Mouse (Mus musculus): ENCODE measurements around the gene Fignl2. TPM values are rescaled to one million over a fixed set of nuclear protein-coding genes. Genes with fewer than 3 reads are reported as not detected.

The Fignl2 gene
- total and polyA plus RNA-seq, 3 experiments: not detected

DNA sequence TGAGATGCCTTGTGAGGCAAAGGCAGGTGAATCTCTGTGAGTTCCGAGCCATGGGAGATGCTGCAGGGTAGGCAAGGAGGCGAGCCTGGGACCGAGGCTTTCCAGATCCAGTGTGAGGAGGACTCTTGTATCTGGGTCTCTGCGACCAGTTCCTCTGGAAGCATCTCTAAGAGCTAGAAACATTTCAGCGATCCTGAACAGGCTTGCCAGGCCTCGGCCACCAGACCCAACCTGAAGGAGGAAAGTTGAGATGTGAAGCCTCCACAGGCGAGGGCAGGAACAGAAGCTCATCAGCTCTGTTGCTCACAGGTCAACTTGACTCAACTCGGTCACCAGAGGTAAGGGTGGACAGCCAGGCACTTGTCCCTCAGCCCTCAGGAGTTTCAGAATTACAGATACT is 13.2 kb upstream of the Fignl2 start:
- no peak for DNase-seq (ENCODE audit: low read depth, low spot score)
- no peak for TF ChIP-seq TCF12 (IDR thresholded peaks at IDR 0.05; ENCODE audit: low read depth, low read length)
- no peak for TF ChIP-seq CTCF (IDR thresholded peaks at IDR 0.05 in 2 of 3, conservative IDR thresholded peaks at IDR 0.05 in 1 of 3; ENCODE audit: control insufficient read depth in 1 of 3, insufficient read depth in 1 of 3, low read depth in 2 of 3, low read length in 3 of 3, poor library complexity in 1 of 3, severe bottlenecking in 1 of 3)
- no peak for TF ChIP-seq POLR2A (IDR thresholded peaks at IDR 0.05; ENCODE audit: control insufficient read depth in 1 of 2, insufficient read depth in 1 of 2, low read depth in 1 of 2, low read length in 2 of 2, poor library complexity in 1 of 2)
- no peak for TF ChIP-seq SIN3A (IDR thresholded peaks at IDR 0.05; ENCODE audit: low read length)
- TF ChIP-seq MYB (IDR thresholded peaks at IDR 0.05; ENCODE audit: low read depth, low read length): no peak
- TF ChIP-seq HCFC1 (IDR thresholded peaks at IDR 0.05; ENCODE audit: low read depth, low read length): no peak
- no peak for TF ChIP-seq UBTF (IDR thresholded peaks at IDR 0.05; ENCODE audit: borderline replicate concordance, insufficient read depth, low read depth, low read length)
- TF ChIP-seq E2F4 (IDR thresholded peaks at IDR 0.05; ENCODE audit: borderline replicate concordance, low read depth, low read length): no peak
- TF ChIP-seq MXI1 (IDR thresholded peaks at IDR 0.05; ENCODE audit: low read depth, low read length): no peak

DNA sequence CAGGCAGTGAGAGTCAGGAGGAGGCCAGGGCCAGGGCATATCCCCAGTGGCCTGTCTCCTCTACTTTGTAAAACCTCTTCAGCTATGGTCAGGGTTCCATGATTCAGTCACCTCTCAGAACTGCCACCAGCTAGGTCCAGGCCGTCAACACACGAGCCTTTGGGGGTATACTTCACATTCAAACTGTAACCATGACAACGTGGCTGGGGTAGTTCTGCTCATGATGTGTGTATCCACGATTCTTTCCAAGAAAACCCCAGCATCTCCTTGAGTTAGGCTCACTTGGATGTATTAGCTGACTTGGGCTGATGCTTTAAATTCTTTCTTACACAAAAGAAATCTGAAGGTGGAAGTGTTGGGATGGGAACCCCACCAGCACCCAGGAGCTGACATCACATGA is 9.9 kb upstream of the Fignl2 start:
- H3K4me3 ChIP-seq (ENCODE audit: control insufficient read depth in 1 of 2, insufficient read depth in 1 of 2, low read depth in 2 of 2, low read length in 2 of 2): no peak overlapping the region
- no peaks in the 10 kb centered on the region for H3K4me1 ChIP-seq (ENCODE audit: control insufficient read depth in 1 of 2, insufficient read depth in 2 of 2, low read length in 2 of 2)
- H3K36me3 ChIP-seq (ENCODE audit: control insufficient read depth in 1 of 2, insufficient read depth in 2 of 2, low read length in 2 of 2): no peaks in the 10 kb centered on the region
- no peak for DNase-seq (ENCODE audit: low read depth, low spot score)
- H3K79me2 ChIP-seq (ENCODE audit: control insufficient read depth, insufficient read depth, low read length, poor library complexity): no peaks in the 10 kb centered on the region
- no peak overlapping the region for H3K27ac ChIP-seq (ENCODE audit: control insufficient read depth, low read depth, low read length)
- TF ChIP-seq CTCF (IDR thresholded peaks at IDR 0.05 in 2 of 3, conservative IDR thresholded peaks at IDR 0.05 in 1 of 3; ENCODE audit: control insufficient read depth in 1 of 3, insufficient read depth in 1 of 3, low read depth in 2 of 3, low read length in 3 of 3, poor library complexity in 1 of 3, severe bottlenecking in 1 of 3) (no peak), JUND (IDR thresholded peaks at IDR 0.05; ENCODE audit: low read depth, low read length) (no peak), BHLHE40 (IDR thresholded peaks at IDR 0.05; ENCODE audit: borderline replicate concordance, low read depth, low read length) (no peak), SIN3A (IDR thresholded peaks at IDR 0.05; ENCODE audit: low read length) (no peak), SMC3 (IDR thresholded peaks at IDR 0.05; ENCODE audit: low read depth, low read length) (no peak), MAX (IDR thresholded peaks at IDR 0.05; ENCODE audit: low read length) (no peak), MYB (IDR thresholded peaks at IDR 0.05; ENCODE audit: low read depth, low read length) (no peak), NELFE (IDR thresholded peaks at IDR 0.05; ENCODE audit: low read depth, low read length) (no peak), POLR2AphosphoS2 (IDR thresholded peaks at IDR 0.05; ENCODE audit: low read length) (no peak), USF2 (IDR thresholded peaks at IDR 0.05; ENCODE audit: borderline replicate concordance in 1 of 2, insufficient read depth in 1 of 2, low read depth in 1 of 2, low read length in 2 of 2) (no peak), UBTF (IDR thresholded peaks at IDR 0.05; ENCODE audit: borderline replicate concordance, insufficient read depth, low read depth, low read length) (no peak), POLR2AphosphoS5 (IDR thresholded peaks at IDR 0.05; ENCODE audit: borderline replicate concordance, low read depth, low read length) (no peak), RAD21 (IDR thresholded peaks at IDR 0.05; ENCODE audit: low read depth, low read length) (no peak), NRF1 (IDR thresholded peaks at IDR 0.05; ENCODE audit: insufficient read depth, low read depth, low read length, poor library complexity, severe bottlenecking) (no peak), CHD2 (IDR thresholded peaks at IDR 0.05; ENCODE audit: low read length) (no peak), ZNF384 (IDR thresholded peaks at IDR 0.05; ENCODE audit: low read depth, low read length) (no peak), ETS1 (IDR thresholded peaks at IDR 0.05; ENCODE audit: low read depth, low read length) (no peak)
- peaks cover 2 to 5% of the 10 kb centered on the region in 2 experiments; a peak in 3 of 4 replicates for H3K27me3 ChIP-seq (ENCODE audit: control insufficient read depth in 1 of 2, insufficient read depth in 2 of 2, low read length in 2 of 2)
- no peak overlapping the region for H3K9ac ChIP-seq (ENCODE audit: control insufficient read depth, low read depth, low read length, poor library complexity, severe bottlenecking)
- no peaks in the 10 kb centered on the region for H3K9me3 ChIP-seq (replicated peaks; ENCODE audit: insufficient read depth, low read length)

More for the DNA sequence above, 13.2 kb upstream of the Fignl2 start:
- H3K79me2 ChIP-seq (ENCODE audit: control insufficient read depth, insufficient read depth, low read length, poor library complexity): no peaks in the 10 kb centered on the region
- H3K4me3 ChIP-seq (ENCODE audit: control insufficient read depth in 1 of 2, insufficient read depth in 1 of 2, low read depth in 2 of 2, low read length in 2 of 2): no peak overlapping the region
- no peaks in the 10 kb centered on the region for H3K4me1 ChIP-seq (ENCODE audit: control insufficient read depth in 1 of 2, insufficient read depth in 2 of 2, low read length in 2 of 2)
- H3K9me3 ChIP-seq (replicated peaks; ENCODE audit: insufficient read depth, low read length): no peaks in the 10 kb centered on the region
- H3K27me3 ChIP-seq (ENCODE audit: control insufficient read depth in 1 of 2, insufficient read depth in 2 of 2, low read length in 2 of 2): peaks cover 0 to 6% of the 10 kb centered on the region in 2 experiments; a peak in 3 of 4 replicates
- no peak overlapping the region for H3K27ac ChIP-seq (ENCODE audit: control insufficient read depth, low read depth, low read length)
- H3K9ac ChIP-seq (ENCODE audit: control insufficient read depth, low read depth, low read length, poor library complexity, severe bottlenecking): no peak overlapping the region
- no peaks in the 10 kb centered on the region for H3K36me3 ChIP-seq (ENCODE audit: control insufficient read depth in 1 of 2, insufficient read depth in 2 of 2, low read length in 2 of 2)

Data from MEL (cell line).